Mouse (Mus musculus) C2C12 (cell line): ENCODE measurements around the gene Btnl1. TPM values are rescaled to one million over a fixed set of nuclear protein-coding genes. Genes with fewer than 3 reads are reported as not detected.

Source experiments
- H3K27me3 ChIP-seq: one replicate; pipeline ENCODE4 v1.6.1; 2011; ENCODE audit not compliant: control insufficient read depth, insufficient read depth, insufficient read length
- H3K36me3 ChIP-seq: one replicate; pipeline ENCODE4 v1.6.1; 2011; ENCODE audit not compliant: control insufficient read depth, insufficient read depth
- H3K4me3 ChIP-seq: one replicate; pipeline ENCODE4 v1.5.1; 2011; ENCODE audit warnings: mild to moderate bottlenecking, control low read depth; ENCODE audit not compliant: poor library complexity, insufficient read depth, severe bottlenecking
- H3K79me2 ChIP-seq: one replicate; pipeline ENCODE4 v1.6.1; 2011; ENCODE audit not compliant: control insufficient read depth, insufficient read depth
- H3K79me3 ChIP-seq: one replicate; pipeline ENCODE4 v1.6.1; 2011; ENCODE audit warnings: low read depth, control low read depth
- H3ac ChIP-seq: one replicate; pipeline ENCODE3; 2011; ENCODE audit warnings: low read depth; ENCODE audit not compliant: control insufficient read depth, insufficient read length
- CEBPB ChIP-seq: IDR thresholded peaks from one replicate; pipeline ENCODE4 v1.6.1; 2011; ENCODE audit warnings: low read depth, mild to moderate bottlenecking, control low read depth, moderate library complexity
- CTCF ChIP-seq: IDR thresholded peaks from one replicate; pipeline ENCODE4 v1.5.1; 2011; ENCODE audit not compliant: control insufficient read depth, insufficient read depth, insufficient read length
- FOSL1 ChIP-seq: IDR thresholded peaks from one replicate; pipeline ENCODE4 v1.8.0; 2011; ENCODE audit warnings: mild to moderate bottlenecking, low read length; ENCODE audit not compliant: poor library complexity, insufficient read depth, severe bottlenecking
- MAX ChIP-seq: IDR thresholded peaks from one replicate; pipeline ENCODE4 v1.6.1; 2011; ENCODE audit warnings: mild to moderate bottlenecking, control low read depth
- MYOD1 ChIP-seq: IDR thresholded peaks from one replicate; pipeline ENCODE4 v1.6.1; 2011; ENCODE audit warnings: low read depth; ENCODE audit not compliant: control insufficient read depth, insufficient read length
- MYOG ChIP-seq: IDR thresholded peaks from one replicate; pipeline ENCODE4 v1.6.1; 2011; ENCODE audit not compliant: control insufficient read depth, insufficient read length; ENCODE audit errors: extremely low read depth
- USF1 ChIP-seq: IDR thresholded peaks from one replicate; pipeline ENCODE4 v1.6.1; 2011; ENCODE audit warnings: low read depth, mild to moderate bottlenecking, control low read depth, moderate library complexity
- long read RNA-seq, 2 experiments: library from polyadenylated mRNA; unstranded; transcript quantifications; one replicate each; pipeline ENCODE4 v2.0.0; 2019 to 2020
- polyA plus RNA-seq: library from polyadenylated mRNA; unstranded; fragments of >200 nt; fragmentation: generic; extraction: Trizol; gene quantifications from one replicate; pipeline ENCODE4 v1.2.1, GENCODE M21; 2012; ENCODE audit warnings: missing spikeins

Btnl1 gene
- polyA plus RNA-seq: not detected
- long read RNA-seq, experiment 1: 0 reads
- long read RNA-seq, experiment 2: 0 reads

DNA sequence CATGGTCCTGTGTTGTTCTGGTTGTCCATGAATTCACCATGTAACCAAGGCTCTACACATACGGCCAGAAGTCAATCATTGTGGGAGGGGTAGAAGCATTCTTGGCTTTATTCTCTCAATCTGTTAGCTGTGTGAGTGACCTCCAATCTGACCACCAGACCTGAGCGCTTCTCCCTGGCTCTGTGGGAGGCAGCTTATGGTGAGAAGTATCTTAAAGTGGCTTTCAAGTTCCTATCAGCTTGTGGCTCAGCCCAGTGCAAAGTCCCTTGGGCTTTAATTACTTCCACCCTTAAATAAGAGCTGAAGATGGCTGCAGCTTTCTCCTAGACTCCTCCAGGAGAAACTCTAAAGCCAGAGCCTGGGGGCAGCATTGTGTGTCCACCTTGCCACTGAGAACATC, at the start of gene Btnl1:
TSS of gene Btnl1 (plus strand) at position 286 of the 400 bp plus-strand sequence.
- H3ac ChIP-seq: no peak within 1 kb of the TSS
- TF ChIP-seq FOSL1: no peak
- no peak for TF ChIP-seq MAX
- TF ChIP-seq CEBPB: no peak
- no peak for TF ChIP-seq MYOD1
- no peak for TF ChIP-seq USF1
- TF ChIP-seq CTCF: no peak
- TF ChIP-seq MYOG: no peak
- no peaks in the 10 kb centered on the region for H3K79me2 ChIP-seq
- H3K4me3 ChIP-seq: no peak within 1 kb of the TSS
- H3K36me3 ChIP-seq: no peaks in the 10 kb centered on the region
- no peaks in the 10 kb centered on the region for H3K79me3 ChIP-seq
- H3K27me3 ChIP-seq: no peaks in the 10 kb centered on the region

- no peak overlapping the region for H3K4me3 ChIP-seq
- no peaks in the 10 kb centered on the region for H3K79me3 ChIP-seq
- TF ChIP-seq CTCF (no peak), USF1 (no peak), CEBPB (no peak), MYOD1 (no peak), MYOG (no peak), MAX (no peak), FOSL1 (no peak)
- no peaks in the 10 kb centered on the region for H3K36me3 ChIP-seq
- no peak overlapping the region for H3ac ChIP-seq
- no peaks in the 10 kb centered on the region for H3K27me3 ChIP-seq
- H3K79me2 ChIP-seq: no peaks in the 10 kb centered on the region
Observed at GRCm38 (mm10) chr17:34329807-34330206, 47.1 kb upstream of the Btnl1 start.

DNA sequence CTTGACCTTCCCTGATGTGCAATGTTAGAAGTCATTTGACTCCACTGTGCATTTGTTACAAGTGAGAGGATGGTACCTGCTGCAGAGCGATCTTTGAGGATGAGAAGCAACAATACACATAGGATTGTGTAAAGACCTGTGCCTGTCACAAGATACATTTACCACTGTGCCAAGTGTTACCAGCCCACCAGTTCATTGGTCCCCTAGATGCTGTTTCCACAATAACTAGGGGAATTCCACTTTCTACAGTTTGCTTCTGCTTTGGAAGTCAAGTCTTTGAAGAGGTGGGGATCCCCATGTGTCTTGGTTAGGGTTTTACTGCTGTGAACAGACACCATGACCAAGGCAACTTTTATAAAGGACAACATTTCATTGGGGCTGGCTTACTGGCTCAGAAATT, 45.7 kb upstream of the Btnl1 start:
- Histone ChIP-seq H3K36me3 (no peaks in the 10 kb centered on the region), H3K79me3 (no peaks in the 10 kb centered on the region), H3ac (no peak overlapping the region), H3K4me3 (no peak overlapping the region), H3K27me3 (no peaks in the 10 kb centered on the region), H3K79me2 (no peaks in the 10 kb centered on the region)
- no peak for TF ChIP-seq CTCF
- TF ChIP-seq MYOD1: no peak
- TF ChIP-seq FOSL1: no peak
- TF ChIP-seq MYOG: no peak
- TF ChIP-seq CEBPB: no peak
- TF ChIP-seq USF1: no peak
- TF ChIP-seq MAX: no peak

GRCm38 (mm10) chr17:34340619-34341402, 36.1 kb upstream of the Btnl1 start:
- Histone ChIP-seq H3K79me2 (no peaks in the 10 kb centered on the region), H3K79me3 (no peaks in the 10 kb centered on the region), H3K27me3 (no peaks in the 10 kb centered on the region), H3K36me3 (no peaks in the 10 kb centered on the region), H3ac (no peak overlapping the region), H3K4me3 (no peak overlapping the region)
- TF ChIP-seq MYOD1 (no peak), FOSL1 (no peak), MYOG (no peak), USF1 (no peak), CEBPB (no peak), CTCF (no peak), MAX (no peak)

- Histone ChIP-seq H3K4me3 (no peak overlapping the region), H3K27me3 (no peaks in the 10 kb centered on the region), H3K79me3 (no peaks in the 10 kb centered on the region), H3ac (no peak overlapping the region), H3K36me3 (no peaks in the 10 kb centered on the region), H3K79me2 (no peaks in the 10 kb centered on the region)
- no peak for TF ChIP-seq CEBPB
- TF ChIP-seq MYOG: no peak
- TF ChIP-seq USF1: no peak
- no peak for TF ChIP-seq MYOD1
- TF ChIP-seq MAX: no peak
- TF ChIP-seq FOSL1: no peak
- no peak for TF ChIP-seq CTCF
Observed at GRCm38 (mm10) chr17:34344882-34345281, 32.0 kb upstream of the Btnl1 start.
